Mouse (Mus musculus) left cerebral cortex, adult 9 months (tissue): Measurements from ENCODE around the gene Aldh1l1.

Experiments used
- DNase-seq, 2 experiments: peaks; one replicate each; pipeline ENCODE4 v3.0.0; 2022; ENCODE audit warnings: low spot score in 2 of 2

The Aldh1l1 gene

GRCm38 (mm10) chr6:90470947-90471541 is 15.2 kb upstream of the Aldh1l1 start:
- DNase-seq = peak in 1 of 2 experiments; percentile 55

GRCm38 (mm10) chr6:90472079-90472478 is 14.1 kb upstream of the Aldh1l1 start:
- DNase-seq = no peak

- no peak for DNase-seq
Observed at GRCm38 (mm10) chr6:90472697-90473096, 13.5 kb upstream of the Aldh1l1 start.

- DNase-seq = no peak
Observed at GRCm38 (mm10) chr6:90473630-90474360, 12.4 kb upstream of the Aldh1l1 start.

- no peak for DNase-seq
Observed at GRCm38 (mm10) chr6:90474361-90474750, 11.9 kb upstream of the Aldh1l1 start.

- no peak for DNase-seq
Observed at GRCm38 (mm10) chr6:90475176-90475853, 10.9 kb upstream of the Aldh1l1 start.

- no peak for DNase-seq
Observed at GRCm38 (mm10) chr6:90475854-90476212, 10.4 kb upstream of the Aldh1l1 start.

- peak in 1 of 2 experiments; percentile 49 for DNase-seq
Observed at GRCm38 (mm10) chr6:90476941-90477518, 9.2 kb upstream of the Aldh1l1 start.

GRCm38 (mm10) chr6:90484249-90484648 is 2.0 kb upstream of the Aldh1l1 start:
- DNase-seq = no peak

- DNase-seq = no peak
Observed at GRCm38 (mm10) chr6:90484876-90485275, 1.4 kb upstream of the Aldh1l1 start.

- DNase-seq = no peak
Observed at GRCm38 (mm10) chr6:90487531-90487930, 1.3 kb downstream of the Aldh1l1 start.

- DNase-seq = no peak
Observed at GRCm38 (mm10) chr6:90489532-90489931, 3.3 kb downstream of the Aldh1l1 start.

- DNase-seq = peak in 1 of 2 experiments; percentile 47
Observed at GRCm38 (mm10) chr6:90490976-90491375, 4.7 kb downstream of the Aldh1l1 start.

- no peak for DNase-seq
Observed at GRCm38 (mm10) chr6:90491956-90492744, 5.9 kb downstream of the Aldh1l1 start.

- no peak for DNase-seq
Observed at GRCm38 (mm10) chr6:90494155-90494554, 7.9 kb downstream of the Aldh1l1 start.

GRCm38 (mm10) chr6:90494566-90494965 is 8.3 kb downstream of the Aldh1l1 start:
- no peak for DNase-seq

GRCm38 (mm10) chr6:90495282-90495912 is 9.2 kb downstream of the Aldh1l1 start:
- no peak for DNase-seq

GRCm38 (mm10) chr6:90496217-90496616 is 10.0 kb downstream of the Aldh1l1 start:
- DNase-seq = no peak

GRCm38 (mm10) chr6:90499509-90499908 is 13.3 kb downstream of the Aldh1l1 start:
- DNase-seq = no peak

GRCm38 (mm10) chr6:90501222-90501940 is 15.2 kb downstream of the Aldh1l1 start:
- DNase-seq = no peak

- DNase-seq = no peak
Observed at GRCm38 (mm10) chr6:90505906-90506305, 19.7 kb downstream of the Aldh1l1 start.
